Mouse (Mus musculus): ENCODE results near the gene Irak2.
A peak's percentile ranks its signal among the peaks of the same experiment; 100 is the strongest.
"Not testable (repeated sequence)": the region's sequence is repeated elsewhere in the genome, so short reads cannot be mapped to it uniquely, and the experiment has no call there.

Irak2 gene

GRCm38 (mm10) chr6:113696582-113697221, 58.4 kb downstream of the Irak2 start, which contains the start of gene Tatdn2:
Gene Tatdn2 (plus strand): TSS chr6:113697050.
- peak; percentile 95 to 96 for DNase-seq (ENCODE audit: low spot score in 2 of 2)

GRCm38 (mm10) chr6:113697222-113698205, 59.2 kb downstream of the Irak2 start:
- DNase-seq (ENCODE audit: low spot score in 2 of 2) = no peak

- no peak for DNase-seq (ENCODE audit: low spot score in 2 of 2)
These were observed 74.5 kb downstream of the Irak2 start for GRCm38 (mm10) chr6:113712718-113713117.

GRCm38 (mm10) chr6:113713389-113713788, 75.1 kb downstream of the Irak2 start:
- DNase-seq (ENCODE audit: low spot score in 2 of 2) = not testable (repeated sequence)

GRCm38 (mm10) chr6:113714276-113714675, 76.0 kb downstream of the Irak2 start:
- no peak for DNase-seq (ENCODE audit: low spot score in 2 of 2)

GRCm38 (mm10) chr6:113714797-113715196, 76.5 kb downstream of the Irak2 start:
- DNase-seq (ENCODE audit: low spot score in 2 of 2) = no peak

- DNase-seq (ENCODE audit: low spot score in 2 of 2) = no peak
These were observed 79.3 kb downstream of the Irak2 start for GRCm38 (mm10) chr6:113717541-113717940.

GRCm38 (mm10) chr6:113719878-113720277, 81.6 kb downstream of the Irak2 start, which contains the start of gene Ghrl:
Gene Ghrl (minus strand): TSS chr6:113719880.
- DNase-seq (ENCODE audit: low spot score in 2 of 2) = no peak

GRCm38 (mm10) chr6:113721061-113721460, 82.8 kb downstream of the Irak2 start:
- DNase-seq (ENCODE audit: low spot score in 2 of 2) = no peak

GRCm38 (mm10) chr6:113728181-113728580, 89.9 kb downstream of the Irak2 start:
- no peak for DNase-seq (ENCODE audit: low spot score in 2 of 2)

GRCm38 (mm10) chr6:113731296-113731695, 93.0 kb downstream of the Irak2 start:
- DNase-seq (ENCODE audit: low spot score in 2 of 2) = no peak

GRCm38 (mm10) chr6:113737318-113738046, 99.2 kb downstream of the Irak2 start:
- no peak for DNase-seq (ENCODE audit: low spot score in 2 of 2)

GRCm38 (mm10) chr6:113740236-113741217, 102.3 kb downstream of the Irak2 start, which contains the start of gene Sec13:
Gene Sec13 (minus strand): TSS chr6:113740743.
- DNase-seq (ENCODE audit: low spot score in 2 of 2) = peak; percentile 90 to 91

- DNase-seq (ENCODE audit: low spot score in 2 of 2) = no peak
These were observed 103.2 kb downstream of the Irak2 start for GRCm38 (mm10) chr6:113741425-113741824.

GRCm38 (mm10) chr6:113742321-113742720, 104.1 kb downstream of the Irak2 start:
- DNase-seq (ENCODE audit: low spot score in 2 of 2) = no peak

GRCm38 (mm10) chr6:113743111-113743510, 104.8 kb downstream of the Irak2 start:
- DNase-seq (ENCODE audit: low spot score in 2 of 2) = no peak

Data from right cerebral cortex, adult 2 months (tissue).